Mouse (Mus musculus): ENCODE results near the gene Fam161b. TPM values are rescaled to one million over a fixed set of nuclear protein-coding genes. Genes with fewer than 3 reads are reported as not detected.

The Fam161b gene
- polyA plus RNA-seq, 1 experiment from 2014 or later = 2.6 TPM

- no peaks in the 10 kb centered on the region for H3K27me3 ChIP-seq (replicated peaks; ENCODE audit: control insufficient read depth, insufficient read depth, low read length)
- no peak for DNase-seq (ENCODE audit: low spot score)
- ATAC-seq (ENCODE audit: low read depth) = no peak
- no peak overlapping the region for H3K27ac ChIP-seq (replicated peaks; ENCODE audit: low read depth, low read length)
- no peak overlapping the region for H3K4me3 ChIP-seq (ENCODE audit: low read depth, low read length)
- no peaks in the 10 kb centered on the region for H3K9me3 ChIP-seq (ENCODE audit: control insufficient read depth, low read length)
- H3K4me2 ChIP-seq (ENCODE audit: low read depth, low read length) = no peak overlapping the region
- 77% methylated on average over 3 of the region's 3 CpGs for WGBS
- H3K4me1 ChIP-seq (ENCODE audit: control insufficient read depth, insufficient read depth, low read length) = no peaks in the 10 kb centered on the region
- no peaks in the 10 kb centered on the region for H3K36me3 ChIP-seq (ENCODE audit: control insufficient read depth, insufficient read depth, low read length)
- no peak overlapping the region for H3K9ac ChIP-seq (ENCODE audit: low read depth, low read length)
Observed at GRCm38 (mm10) chr12:84400068-84400467, 38.4 kb upstream of the Fam161b start.

GRCm38 (mm10) chr12:84399663-84400062 is 38.0 kb upstream of the Fam161b start:
- H3K9ac ChIP-seq (ENCODE audit: low read depth, low read length) = no peak overlapping the region
- H3K4me2 ChIP-seq (ENCODE audit: low read depth, low read length) = no peak overlapping the region
- H3K36me3 ChIP-seq (ENCODE audit: control insufficient read depth, insufficient read depth, low read length) = no peaks in the 10 kb centered on the region
- H3K27ac ChIP-seq (replicated peaks; ENCODE audit: low read depth, low read length) = no peak overlapping the region
- H3K4me1 ChIP-seq (ENCODE audit: control insufficient read depth, insufficient read depth, low read length) = no peaks in the 10 kb centered on the region
- 70% methylated on average over 9 of the region's 9 CpGs for WGBS
- ATAC-seq (ENCODE audit: low read depth) = no peak
- H3K4me3 ChIP-seq (ENCODE audit: low read depth, low read length) = no peak overlapping the region
- no peaks in the 10 kb centered on the region for H3K9me3 ChIP-seq (ENCODE audit: control insufficient read depth, low read length)
- no peaks in the 10 kb centered on the region for H3K27me3 ChIP-seq (replicated peaks; ENCODE audit: control insufficient read depth, insufficient read depth, low read length)
- no peak for DNase-seq (ENCODE audit: low spot score)

- WGBS = 63% methylated on average over 9 of the region's 9 CpGs
- ATAC-seq (ENCODE audit: low read depth) (no peak), DNase-seq (ENCODE audit: low spot score) (peak; percentile 16)
- Histone ChIP-seq H3K4me2 (ENCODE audit: low read depth, low read length) (no peak overlapping the region), H3K4me3 (ENCODE audit: low read depth, low read length) (no peak overlapping the region), H3K27me3 (replicated peaks; ENCODE audit: control insufficient read depth, insufficient read depth, low read length) (no peaks in the 10 kb centered on the region), H3K36me3 (ENCODE audit: control insufficient read depth, insufficient read depth, low read length) (no peaks in the 10 kb centered on the region), H3K9me3 (ENCODE audit: control insufficient read depth, low read length) (no peaks in the 10 kb centered on the region), H3K4me1 (ENCODE audit: control insufficient read depth, insufficient read depth, low read length) (no peaks in the 10 kb centered on the region), H3K27ac (replicated peaks; ENCODE audit: low read depth, low read length) (no peak overlapping the region), H3K9ac (ENCODE audit: low read depth, low read length) (no peak overlapping the region)
Observed at GRCm38 (mm10) chr12:84399135-84399534, 37.5 kb upstream of the Fam161b start.

DNA sequence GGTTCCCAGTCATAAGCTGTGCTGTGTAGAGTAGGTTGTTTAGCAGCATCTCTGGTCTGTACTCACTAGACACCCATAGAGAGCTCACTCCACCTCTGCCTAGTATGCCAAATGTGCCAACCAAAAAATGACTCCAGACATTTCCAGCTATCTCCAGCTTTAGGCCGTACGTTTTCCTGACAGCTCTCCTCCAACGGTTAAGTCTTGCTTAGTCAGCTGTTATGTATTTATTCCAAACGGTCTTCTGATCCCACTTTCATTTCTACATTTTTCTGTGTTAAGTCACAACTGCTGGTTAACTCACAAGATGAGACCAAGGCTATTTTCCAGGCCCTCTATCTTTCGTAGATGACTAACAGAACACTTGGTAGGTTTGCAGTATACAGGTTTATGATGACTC is 37.0 kb upstream of the Fam161b start:
- Histone ChIP-seq H3K27ac (replicated peaks; ENCODE audit: low read depth, low read length) (no peak overlapping the region), H3K4me1 (ENCODE audit: control insufficient read depth, insufficient read depth, low read length) (no peaks in the 10 kb centered on the region), H3K9me3 (ENCODE audit: control insufficient read depth, low read length) (no peaks in the 10 kb centered on the region), H3K36me3 (ENCODE audit: control insufficient read depth, insufficient read depth, low read length) (no peaks in the 10 kb centered on the region), H3K27me3 (replicated peaks; ENCODE audit: control insufficient read depth, insufficient read depth, low read length) (no peaks in the 10 kb centered on the region), H3K9ac (ENCODE audit: low read depth, low read length) (no peak overlapping the region), H3K4me2 (ENCODE audit: low read depth, low read length) (no peak overlapping the region), H3K4me3 (ENCODE audit: low read depth, low read length) (no peak overlapping the region)
- ATAC-seq (ENCODE audit: low read depth) = no peak
- WGBS = 75% methylated on average over 5 of the region's 5 CpGs
- no peak for DNase-seq (ENCODE audit: low spot score)

DNA sequence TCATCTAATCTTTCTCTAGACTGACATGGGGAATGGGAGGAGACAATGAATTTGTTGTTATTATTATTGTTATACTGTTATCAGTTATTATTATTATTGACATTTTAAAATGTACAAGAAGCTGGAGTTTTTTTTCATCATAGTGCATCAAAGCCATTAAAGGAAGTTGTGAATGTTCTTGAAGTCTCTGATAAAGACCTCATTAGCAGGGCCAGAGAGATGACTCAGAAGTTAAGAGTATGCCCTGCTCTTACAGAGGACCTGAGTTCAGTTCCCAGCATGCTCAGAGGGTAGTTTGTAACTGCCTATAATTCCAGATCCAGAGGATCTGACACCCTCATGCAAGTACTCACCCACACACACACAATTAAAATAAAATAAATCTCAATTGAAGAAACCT is 36.1 kb upstream of the Fam161b start:
- no peaks in the 10 kb centered on the region for H3K4me1 ChIP-seq (ENCODE audit: control insufficient read depth, insufficient read depth, low read length)
- H3K27me3 ChIP-seq (replicated peaks; ENCODE audit: control insufficient read depth, insufficient read depth, low read length) = no peaks in the 10 kb centered on the region
- no peak overlapping the region for H3K4me3 ChIP-seq (ENCODE audit: low read depth, low read length)
- no peak for ATAC-seq (ENCODE audit: low read depth)
- no peak overlapping the region for H3K27ac ChIP-seq (replicated peaks; ENCODE audit: low read depth, low read length)
- H3K9me3 ChIP-seq (ENCODE audit: control insufficient read depth, low read length) = no peaks in the 10 kb centered on the region
- no peak for DNase-seq (ENCODE audit: low spot score)
- no peaks in the 10 kb centered on the region for H3K36me3 ChIP-seq (ENCODE audit: control insufficient read depth, insufficient read depth, low read length)
- H3K9ac ChIP-seq (ENCODE audit: low read depth, low read length) = no peak overlapping the region
- no peak overlapping the region for H3K4me2 ChIP-seq (ENCODE audit: low read depth, low read length)

DNA sequence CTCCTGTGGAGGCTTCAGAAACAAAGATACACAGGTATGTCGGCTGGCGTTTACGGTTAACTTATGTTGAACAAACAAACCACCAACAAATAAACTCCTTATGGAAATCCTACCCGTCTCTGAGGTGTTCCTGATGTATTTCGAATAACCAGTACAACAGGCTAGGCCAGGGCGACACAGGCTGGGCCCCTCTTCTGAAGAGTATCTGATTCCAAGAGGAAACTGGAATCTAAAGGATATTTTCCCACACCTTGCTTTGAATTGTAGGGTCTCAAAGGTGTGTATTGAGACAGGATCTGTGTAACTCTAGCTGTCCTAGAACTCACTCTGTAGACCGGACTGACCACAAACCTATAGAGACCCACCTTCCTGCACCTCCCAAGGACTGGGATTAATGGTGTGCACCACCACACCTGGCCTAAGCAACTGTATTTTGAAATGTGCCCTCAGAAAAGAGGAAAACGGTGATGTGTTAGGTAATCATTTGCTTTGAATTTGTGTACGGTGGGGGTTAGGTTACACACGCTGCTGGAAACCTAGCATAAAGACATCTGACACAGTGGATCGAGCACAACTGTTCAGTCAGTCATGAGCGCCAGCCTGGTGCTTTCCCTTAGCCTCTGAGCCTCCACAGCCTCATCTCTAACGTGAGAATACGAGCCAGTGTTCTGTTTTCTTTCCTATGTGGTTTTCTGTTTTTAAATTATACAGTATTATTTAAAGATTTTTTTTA is 35.5 kb upstream of the Fam161b start:
- Histone ChIP-seq H3K9ac (ENCODE audit: low read depth, low read length) (no peak overlapping the region), H3K9me3 (ENCODE audit: control insufficient read depth, low read length) (no peaks in the 10 kb centered on the region), H3K4me3 (ENCODE audit: low read depth, low read length) (no peak overlapping the region), H3K4me2 (ENCODE audit: low read depth, low read length) (no peak overlapping the region), H3K36me3 (ENCODE audit: control insufficient read depth, insufficient read depth, low read length) (no peaks in the 10 kb centered on the region), H3K27me3 (replicated peaks; ENCODE audit: control insufficient read depth, insufficient read depth, low read length) (no peaks in the 10 kb centered on the region), H3K27ac (replicated peaks; ENCODE audit: low read depth, low read length) (no peak overlapping the region), H3K4me1 (ENCODE audit: control insufficient read depth, insufficient read depth, low read length) (no peaks in the 10 kb centered on the region)
- WGBS = 78% methylated on average over 14 of the region's 14 CpGs
- DNase-seq (ENCODE audit: low spot score) = peak; percentile 69
- ATAC-seq (ENCODE audit: low read depth) = peak; percentile 96

GRCm38 (mm10) chr12:84393847-84394246 is 32.2 kb upstream of the Fam161b start:
- WGBS = 92% methylated on average over 5 of the region's 5 CpGs

DNA sequence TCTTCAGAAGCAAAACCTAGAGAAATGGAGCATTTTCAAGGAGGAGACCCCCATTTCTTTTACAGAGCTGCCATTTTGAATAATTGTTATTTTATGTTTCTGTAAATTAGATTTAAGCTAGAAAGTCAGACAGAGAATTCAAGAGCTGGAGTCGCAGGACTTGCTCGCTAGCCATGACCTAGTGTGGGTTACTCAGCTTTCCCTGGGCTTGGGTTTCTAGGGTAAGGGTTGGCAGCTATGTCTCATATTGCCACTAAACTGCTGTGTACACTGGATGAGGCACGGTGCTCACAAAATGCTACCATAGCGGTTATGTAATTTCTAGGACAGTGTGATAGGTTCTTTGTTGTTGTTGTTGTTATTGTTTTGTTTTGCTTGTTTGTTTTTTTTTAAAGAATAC is 31.0 kb upstream of the Fam161b start:
- no peak for DNase-seq (ENCODE audit: low spot score)

More at GRCm38 (mm10) chr12:84393847-84394246, 32.2 kb upstream of the Fam161b start:
- no peaks in the 10 kb centered on the region for H3K36me3 ChIP-seq (ENCODE audit: control insufficient read depth, insufficient read depth, low read length)
- no peaks in the 10 kb centered on the region for H3K27me3 ChIP-seq (replicated peaks; ENCODE audit: control insufficient read depth, insufficient read depth, low read length)
- no peaks in the 10 kb centered on the region for H3K4me1 ChIP-seq (ENCODE audit: control insufficient read depth, insufficient read depth, low read length)
- no peak overlapping the region for H3K4me3 ChIP-seq (ENCODE audit: low read depth, low read length)
- no peak overlapping the region for H3K9ac ChIP-seq (ENCODE audit: low read depth, low read length)
- no peaks in the 10 kb centered on the region for H3K9me3 ChIP-seq (ENCODE audit: control insufficient read depth, low read length)
- ATAC-seq (ENCODE audit: low read depth) (no peak), DNase-seq (ENCODE audit: low spot score) (no peak)
- H3K4me2 ChIP-seq (ENCODE audit: low read depth, low read length) = no peak overlapping the region
- no peak overlapping the region for H3K27ac ChIP-seq (replicated peaks; ENCODE audit: low read depth, low read length)

DNA sequence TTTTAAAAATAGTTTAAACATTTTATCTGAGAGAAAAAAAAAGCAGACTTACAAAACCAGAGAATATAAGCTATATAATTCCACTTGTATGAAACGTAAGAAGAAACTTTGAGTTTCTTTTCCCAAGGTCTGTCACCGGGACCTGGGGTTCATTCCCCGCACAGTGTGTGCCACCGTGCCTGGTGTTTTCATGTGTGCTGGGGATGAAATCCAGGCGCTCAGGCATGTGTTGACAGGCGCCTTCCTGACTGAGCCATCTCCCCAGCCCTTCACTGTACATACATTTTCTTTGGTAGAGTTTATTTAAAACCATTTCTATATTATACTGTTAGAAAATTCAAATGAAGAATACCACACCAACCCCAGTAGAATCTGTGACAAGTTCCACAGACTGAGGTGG is 28.7 kb upstream of the Fam161b start:
- 71% methylated on average over 6 of the region's 6 CpGs for WGBS
- no peak for DNase-seq (ENCODE audit: low spot score)
- ATAC-seq (ENCODE audit: low read depth) = no peak
- 0 out of 2 replicates have a peak, but pooled peaks cover 5% of the 10 kb centered on the region for H3K36me3 ChIP-seq (ENCODE audit: control insufficient read depth, insufficient read depth, low read length)
- H3K4me1 ChIP-seq (ENCODE audit: control insufficient read depth, insufficient read depth, low read length) = no peaks in the 10 kb centered on the region
- no peak overlapping the region for H3K9ac ChIP-seq (ENCODE audit: low read depth, low read length)
- H3K27ac ChIP-seq (replicated peaks; ENCODE audit: low read depth, low read length) = no peak overlapping the region
- no peak overlapping the region for H3K4me2 ChIP-seq (ENCODE audit: low read depth, low read length)
- no peaks in the 10 kb centered on the region for H3K9me3 ChIP-seq (ENCODE audit: control insufficient read depth, low read length)
- H3K4me3 ChIP-seq (ENCODE audit: low read depth, low read length) = no peak overlapping the region
- H3K27me3 ChIP-seq (replicated peaks; ENCODE audit: control insufficient read depth, insufficient read depth, low read length) = no peaks in the 10 kb centered on the region

More for the DNA sequence above, 31.0 kb upstream of the Fam161b start:
- WGBS = 93% methylated on average over 4 of the region's 4 CpGs
- Histone ChIP-seq H3K9ac (ENCODE audit: low read depth, low read length) (no peak overlapping the region), H3K27me3 (replicated peaks; ENCODE audit: control insufficient read depth, insufficient read depth, low read length) (no peaks in the 10 kb centered on the region), H3K4me3 (ENCODE audit: low read depth, low read length) (no peak overlapping the region), H3K36me3 (ENCODE audit: control insufficient read depth, insufficient read depth, low read length) (no peaks in the 10 kb centered on the region), H3K27ac (replicated peaks; ENCODE audit: low read depth, low read length) (no peak overlapping the region), H3K9me3 (ENCODE audit: control insufficient read depth, low read length) (no peaks in the 10 kb centered on the region), H3K4me1 (ENCODE audit: control insufficient read depth, insufficient read depth, low read length) (no peaks in the 10 kb centered on the region), H3K4me2 (ENCODE audit: low read depth, low read length) (no peak overlapping the region)
- ATAC-seq (ENCODE audit: low read depth) = no peak

Measured in embryonic facial prominence, embryonic 14.5 days (tissue).